Mouse (Mus musculus): ENCODE results near the gene Rxfp1. TPM values are rescaled to one million over a fixed set of nuclear protein-coding genes. Genes with fewer than 3 reads are reported as not detected.
A peak's percentile ranks its signal among the peaks of the same experiment; 100 is the strongest.

Gene Rxfp1
- polyA plus RNA-seq, 1 experiment from 2014 or later: not detected

DNA sequence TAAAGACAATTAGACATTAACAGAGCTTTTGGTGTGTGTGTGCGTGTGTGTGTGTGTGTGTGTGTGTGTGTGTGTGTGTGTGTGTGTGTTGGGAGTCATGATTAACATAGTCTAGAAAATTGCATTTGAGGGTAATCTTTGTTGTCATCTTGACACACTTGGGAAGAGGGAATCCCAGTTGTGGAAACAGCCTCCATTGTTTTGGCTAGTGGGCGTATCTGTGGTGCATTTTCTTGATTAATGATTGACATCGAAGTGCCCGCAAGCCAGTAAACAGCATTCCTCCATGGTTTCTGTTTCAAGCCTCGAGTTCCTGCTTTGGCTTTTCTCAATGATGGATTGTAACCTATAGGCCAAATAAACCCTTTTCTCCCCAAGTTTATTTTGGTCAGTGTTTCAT, 81.0 kb downstream of the Rxfp1 start:
- no peak overlapping the region for H3K9ac ChIP-seq (ENCODE audit: low read length)
- H3K27ac ChIP-seq (ENCODE audit: low read depth): no peak overlapping the region
- ATAC-seq (replicated peaks; ENCODE audit: low FRiP score, low TSS enrichment, low read depth) (no peak), DNase-seq (ENCODE audit: low spot score) (no peak)
- H3K4me1 ChIP-seq (replicated peaks; ENCODE audit: control insufficient read depth, insufficient read depth, low read length): no peaks in the 10 kb centered on the region
- H3K9me3 ChIP-seq (ENCODE audit: control insufficient read depth, low read length): no peaks in the 10 kb centered on the region
- no peak overlapping the region for H3K4me2 ChIP-seq (ENCODE audit: low read length)
- no peaks in the 10 kb centered on the region for H3K36me3 ChIP-seq (ENCODE audit: control insufficient read depth, insufficient read depth, low read length)
- 38% methylated on average over 5 of the region's 5 CpGs for WGBS
- no peak overlapping the region for H3K4me3 ChIP-seq (ENCODE audit: low read depth, low read length)
- H3K27me3 ChIP-seq (replicated peaks; ENCODE audit: control insufficient read depth, insufficient read depth, low read length): no peaks in the 10 kb centered on the region

- H3K4me1 ChIP-seq (replicated peaks; ENCODE audit: control insufficient read depth, insufficient read depth, low read length): no peaks in the 10 kb centered on the region
- no peak overlapping the region for H3K27ac ChIP-seq (ENCODE audit: low read depth)
- DNase-seq (ENCODE audit: low spot score) (no peak), ATAC-seq (replicated peaks; ENCODE audit: low FRiP score, low TSS enrichment, low read depth) (no peak)
- H3K27me3 ChIP-seq (replicated peaks; ENCODE audit: control insufficient read depth, insufficient read depth, low read length): no peaks in the 10 kb centered on the region
- no peak overlapping the region for H3K9ac ChIP-seq (ENCODE audit: low read length)
- no peaks in the 10 kb centered on the region for H3K9me3 ChIP-seq (ENCODE audit: control insufficient read depth, low read length)
- H3K36me3 ChIP-seq (ENCODE audit: control insufficient read depth, insufficient read depth, low read length): no peaks in the 10 kb centered on the region
- no peak overlapping the region for H3K4me2 ChIP-seq (ENCODE audit: low read length)
- H3K4me3 ChIP-seq (ENCODE audit: low read depth, low read length): no peak overlapping the region
- WGBS: 83% methylated on average over 6 of the region's 6 CpGs
Observed at GRCm38 (mm10) chr3:79652129-79652528, 85.6 kb downstream of the Rxfp1 start.

GRCm38 (mm10) chr3:79629416-79629730, 108.3 kb downstream of the Rxfp1 start, which contains the start of gene Etfdh:
Gene Etfdh (minus strand): TSS chr3:79629500.
- 0 out of 2 replicates have a peak, but pooled peaks cover 2% of the 10 kb centered on the region for H3K9me3 ChIP-seq (ENCODE audit: control insufficient read depth, low read length)
- H3K27me3 ChIP-seq (replicated peaks; ENCODE audit: control insufficient read depth, insufficient read depth, low read length): no peaks in the 10 kb centered on the region
- under 1% methylated on average over 11 of the region's 11 CpGs for WGBS
- DNase-seq (ENCODE audit: low spot score): no peak
- peaks cover 2% of the 10 kb centered on the region; the same call in 1 of the 2 replicates for H3K4me1 ChIP-seq (replicated peaks; ENCODE audit: control insufficient read depth, insufficient read depth, low read length)
- peak within 1 kb of the TSS; percentile 80 for H3K4me3 ChIP-seq (ENCODE audit: low read depth, low read length)
- H3K9ac ChIP-seq (ENCODE audit: low read length): peak within 1 kb of the TSS; percentile 83
- H3K27ac ChIP-seq (ENCODE audit: low read depth): peak within 1 kb of the TSS; percentile 77
- peak; percentile 45 for ATAC-seq (replicated peaks; ENCODE audit: low FRiP score, low TSS enrichment, low read depth)
- peak within 1 kb of the TSS; percentile 78 for H3K4me2 ChIP-seq (ENCODE audit: low read length)
- H3K36me3 ChIP-seq (ENCODE audit: control insufficient read depth, insufficient read depth, low read length): peaks cover 23% of the 10 kb centered on the region

DNA sequence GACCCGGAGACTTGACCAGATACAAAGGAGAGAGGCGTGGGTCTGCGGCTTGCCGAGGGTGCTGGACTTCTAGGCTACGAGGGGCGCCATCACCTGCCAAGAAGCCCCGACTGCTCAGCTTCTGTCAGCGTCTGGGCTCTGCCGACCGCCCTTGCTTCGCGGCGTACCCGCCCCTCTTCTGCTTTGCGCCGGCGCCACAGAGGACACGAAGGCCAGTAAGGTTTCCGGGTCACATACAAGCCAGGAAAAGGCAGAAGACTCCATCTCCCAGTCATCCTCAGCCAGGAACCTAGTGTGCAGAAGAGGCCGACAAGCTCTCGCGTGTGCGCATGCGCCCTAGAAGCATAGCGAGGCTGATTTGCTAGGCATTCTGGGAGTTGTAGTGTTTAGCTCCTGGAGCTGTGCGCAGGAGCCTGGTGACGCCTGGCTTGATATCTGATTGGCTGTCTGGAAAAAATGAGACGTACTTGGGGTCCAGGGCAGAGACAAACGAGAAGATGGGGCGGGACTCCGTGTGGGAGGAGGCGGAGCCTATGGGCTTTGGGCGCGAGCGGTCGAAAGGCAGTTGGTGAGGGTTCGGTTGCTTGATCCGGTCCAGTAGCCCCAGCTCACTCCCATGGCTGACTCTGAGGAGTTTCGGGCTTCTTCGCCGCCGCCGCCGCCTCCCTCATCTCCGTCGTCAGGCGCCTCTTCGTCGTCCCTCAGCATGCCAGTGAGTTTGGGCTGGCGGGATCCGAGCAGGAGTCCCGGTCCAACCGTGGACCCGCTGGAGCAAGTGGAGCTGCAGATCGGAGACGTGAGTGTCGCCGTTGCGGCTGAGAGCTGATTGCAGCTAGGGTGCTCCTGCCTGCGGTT, 108.9 kb downstream of the Rxfp1 start, which contains the start of gene 4930579G24Rik:
4930579G24Rik (plus strand) TSS at position 519 of the 855 bp plus-strand sequence.
- Histone ChIP-seq H3K36me3 (ENCODE audit: control insufficient read depth, insufficient read depth, low read length) (peaks cover 21% of the 10 kb centered on the region), H3K4me2 (ENCODE audit: low read length) (peak within 1 kb of the TSS; percentile 78), H3K27me3 (replicated peaks; ENCODE audit: control insufficient read depth, insufficient read depth, low read length) (no peaks in the 10 kb centered on the region), H3K27ac (ENCODE audit: low read depth) (peak within 1 kb of the TSS; percentile 77), H3K4me3 (ENCODE audit: low read depth, low read length) (peak within 1 kb of the TSS; percentile 80), H3K9ac (ENCODE audit: low read length) (peak within 1 kb of the TSS; percentile 83), H3K9me3 (ENCODE audit: control insufficient read depth, low read length) (0 out of 2 replicates have a peak, but pooled peaks cover 2% of the 10 kb centered on the region), H3K4me1 (replicated peaks; ENCODE audit: control insufficient read depth, insufficient read depth, low read length) (peaks cover 2% of the 10 kb centered on the region; the same call in 1 of the 2 replicates)
- ATAC-seq (replicated peaks; ENCODE audit: low FRiP score, low TSS enrichment, low read depth) (peak; percentile 99), DNase-seq (ENCODE audit: low spot score) (peak; percentile 94)
- WGBS: under 1% methylated on average over 60 of the region's 60 CpGs

DNA sequence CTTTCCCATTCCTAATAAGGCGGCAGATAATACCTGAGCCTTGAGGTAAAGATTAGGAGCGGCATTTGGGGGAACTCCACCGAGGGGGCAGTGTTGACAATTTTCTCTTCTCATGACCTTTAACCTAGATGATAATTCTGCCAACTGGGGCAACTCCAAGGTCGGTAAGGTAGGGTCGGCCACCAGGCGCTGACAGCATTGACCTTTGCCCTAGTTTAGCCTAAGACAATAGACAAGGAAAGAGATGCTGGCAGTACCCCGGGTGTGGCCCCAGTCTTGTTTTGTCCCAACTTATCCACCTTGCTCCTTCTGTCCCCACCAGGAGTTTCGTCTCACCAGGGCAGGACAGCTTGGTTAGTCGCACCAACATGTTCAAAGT, 109.5 kb downstream of the Rxfp1 start:
- Histone ChIP-seq H3K9ac (ENCODE audit: low read length) (peak overlapping the region; percentile 53), H3K9me3 (ENCODE audit: control insufficient read depth, low read length) (0 out of 2 replicates have a peak, but pooled peaks cover 2% of the 10 kb centered on the region), H3K4me3 (ENCODE audit: low read depth, low read length) (peak overlapping the region; percentile 80), H3K36me3 (ENCODE audit: control insufficient read depth, insufficient read depth, low read length) (peaks cover 18% of the 10 kb centered on the region), H3K27ac (ENCODE audit: low read depth) (peak overlapping the region; percentile 65), H3K4me1 (replicated peaks; ENCODE audit: control insufficient read depth, insufficient read depth, low read length) (peaks cover 2% of the 10 kb centered on the region; the same call in 1 of the 2 replicates), H3K27me3 (replicated peaks; ENCODE audit: control insufficient read depth, insufficient read depth, low read length) (no peaks in the 10 kb centered on the region), H3K4me2 (ENCODE audit: low read length) (peak overlapping the region; percentile 78)
- 0% methylated on average over 9 of the region's 9 CpGs for WGBS
- DNase-seq (ENCODE audit: low spot score): no peak
- ATAC-seq (replicated peaks; ENCODE audit: low FRiP score, low TSS enrichment, low read depth): no peak; the same call in none of the 2 replicates

DNA sequence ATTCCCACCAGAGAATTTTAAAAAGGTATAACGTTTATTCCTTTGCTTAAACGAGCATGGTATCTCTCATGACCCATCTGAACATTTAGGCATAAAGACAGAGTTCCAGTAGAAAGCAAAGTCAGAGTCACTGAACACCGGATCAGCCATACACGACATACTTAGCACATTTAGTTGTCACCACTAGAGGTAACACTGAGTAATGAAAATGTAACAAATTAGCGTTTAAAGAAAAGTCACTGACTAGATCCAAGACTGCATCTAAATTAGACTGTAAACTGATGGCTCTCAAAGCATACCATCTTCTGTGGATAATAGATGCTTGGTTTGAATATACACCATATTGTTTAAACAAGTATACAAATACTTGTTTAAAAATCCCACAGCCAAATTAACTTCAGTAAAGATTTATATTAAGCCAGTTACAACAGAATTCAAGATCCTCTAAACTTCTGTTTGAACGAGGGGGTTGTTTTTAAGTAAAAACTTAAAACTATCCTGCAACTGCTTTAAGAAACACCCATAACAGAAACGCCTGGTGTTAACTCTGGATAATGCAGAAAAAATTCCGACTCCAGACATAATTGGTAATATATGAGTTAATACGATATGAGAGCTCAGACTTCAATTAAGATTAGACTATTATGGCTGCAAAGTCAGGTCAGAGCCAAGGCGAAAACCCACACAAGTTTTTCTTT, 110.0 kb downstream of the Rxfp1 start:
- no peak for DNase-seq (ENCODE audit: low spot score)

DNA sequence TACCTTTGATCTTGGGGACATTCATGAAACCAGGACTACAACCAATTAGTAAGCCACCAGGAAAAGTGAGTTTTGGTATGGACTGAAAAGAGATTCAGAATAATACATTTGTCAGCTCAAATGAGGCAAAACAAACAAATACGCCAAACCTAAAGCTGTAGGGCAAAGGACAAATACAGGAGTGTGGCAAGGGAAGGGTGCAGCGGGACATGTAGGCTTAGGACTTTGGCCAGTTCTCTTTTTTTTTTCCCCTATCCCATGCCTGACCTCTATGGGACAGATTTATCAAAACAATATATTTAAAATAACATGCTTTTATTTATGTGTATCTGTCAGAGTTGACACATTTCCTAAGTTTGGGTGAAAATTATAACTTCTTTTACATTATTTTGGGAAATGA, 127.8 kb downstream of the Rxfp1 start:
- H3K4me2 ChIP-seq (ENCODE audit: low read length): no peak overlapping the region
- WGBS: 94% methylated on average over 2 of the region's 2 CpGs
- DNase-seq (ENCODE audit: low spot score) (no peak), ATAC-seq (replicated peaks; ENCODE audit: low FRiP score, low TSS enrichment, low read depth) (no peak)
- H3K27ac ChIP-seq (ENCODE audit: low read depth): no peak overlapping the region
- no peaks in the 10 kb centered on the region for H3K27me3 ChIP-seq (replicated peaks; ENCODE audit: control insufficient read depth, insufficient read depth, low read length)
- H3K4me1 ChIP-seq (replicated peaks; ENCODE audit: control insufficient read depth, insufficient read depth, low read length): no peaks in the 10 kb centered on the region
- no peak overlapping the region for H3K9ac ChIP-seq (ENCODE audit: low read length)
- H3K36me3 ChIP-seq (ENCODE audit: control insufficient read depth, insufficient read depth, low read length): peaks cover 67% of the 10 kb centered on the region
- no peak overlapping the region for H3K4me3 ChIP-seq (ENCODE audit: low read depth, low read length)
- H3K9me3 ChIP-seq (ENCODE audit: control insufficient read depth, low read length): no peaks in the 10 kb centered on the region

More for the DNA sequence above, 110.0 kb downstream of the Rxfp1 start:
- Histone ChIP-seq H3K9ac (ENCODE audit: low read length) (peak overlapping the region; percentile 53), H3K4me3 (ENCODE audit: low read depth, low read length) (peak overlapping the region; percentile 80), H3K27me3 (replicated peaks; ENCODE audit: control insufficient read depth, insufficient read depth, low read length) (no peaks in the 10 kb centered on the region), H3K9me3 (ENCODE audit: control insufficient read depth, low read length) (0 out of 2 replicates have a peak, but pooled peaks cover 2% of the 10 kb centered on the region), H3K4me1 (replicated peaks; ENCODE audit: control insufficient read depth, insufficient read depth, low read length) (peaks cover 2% of the 10 kb centered on the region; the same call in 1 of the 2 replicates), H3K4me2 (ENCODE audit: low read length) (peak overlapping the region; percentile 78), H3K36me3 (ENCODE audit: control insufficient read depth, insufficient read depth, low read length) (peaks cover 22% of the 10 kb centered on the region), H3K27ac (ENCODE audit: low read depth) (peak overlapping the region; percentile 65; the same call in 1 of the 2 replicates)
- no peak for ATAC-seq (replicated peaks; ENCODE audit: low FRiP score, low TSS enrichment, low read depth)
- WGBS: 28% methylated on average over 10 of the region's 10 CpGs

- Histone ChIP-seq H3K9ac (ENCODE audit: low read length) (no peak overlapping the region), H3K4me1 (replicated peaks; ENCODE audit: control insufficient read depth, insufficient read depth, low read length) (peaks cover 10% of the 10 kb centered on the region; the same call in 1 of the 2 replicates), H3K27me3 (replicated peaks; ENCODE audit: control insufficient read depth, insufficient read depth, low read length) (no peaks in the 10 kb centered on the region), H3K4me2 (ENCODE audit: low read length) (no peak overlapping the region), H3K9me3 (ENCODE audit: control insufficient read depth, low read length) (no peaks in the 10 kb centered on the region), H3K27ac (ENCODE audit: low read depth) (no peak overlapping the region), H3K36me3 (ENCODE audit: control insufficient read depth, insufficient read depth, low read length) (peaks cover 69% of the 10 kb centered on the region), H3K4me3 (ENCODE audit: low read depth, low read length) (no peak overlapping the region)
- DNase-seq (ENCODE audit: low spot score) (no peak), ATAC-seq (replicated peaks; ENCODE audit: low FRiP score, low TSS enrichment, low read depth) (no peak)
- WGBS: 93% methylated on average over 7 of the region's 7 CpGs
Observed at GRCm38 (mm10) chr3:79595468-79595867, 142.2 kb downstream of the Rxfp1 start.
